Mouse (Mus musculus): ENCODE results near the gene Arid1a. TPM values are rescaled to one million over a fixed set of nuclear protein-coding genes. Genes with fewer than 3 reads are reported as not detected.
A peak's percentile ranks its signal among the peaks of the same experiment; 100 is the strongest.

The Arid1a gene
- polyA plus RNA-seq (2012; rRNA removed), result 40.5 and 43.7 TPM in 2 replicates

DNA sequence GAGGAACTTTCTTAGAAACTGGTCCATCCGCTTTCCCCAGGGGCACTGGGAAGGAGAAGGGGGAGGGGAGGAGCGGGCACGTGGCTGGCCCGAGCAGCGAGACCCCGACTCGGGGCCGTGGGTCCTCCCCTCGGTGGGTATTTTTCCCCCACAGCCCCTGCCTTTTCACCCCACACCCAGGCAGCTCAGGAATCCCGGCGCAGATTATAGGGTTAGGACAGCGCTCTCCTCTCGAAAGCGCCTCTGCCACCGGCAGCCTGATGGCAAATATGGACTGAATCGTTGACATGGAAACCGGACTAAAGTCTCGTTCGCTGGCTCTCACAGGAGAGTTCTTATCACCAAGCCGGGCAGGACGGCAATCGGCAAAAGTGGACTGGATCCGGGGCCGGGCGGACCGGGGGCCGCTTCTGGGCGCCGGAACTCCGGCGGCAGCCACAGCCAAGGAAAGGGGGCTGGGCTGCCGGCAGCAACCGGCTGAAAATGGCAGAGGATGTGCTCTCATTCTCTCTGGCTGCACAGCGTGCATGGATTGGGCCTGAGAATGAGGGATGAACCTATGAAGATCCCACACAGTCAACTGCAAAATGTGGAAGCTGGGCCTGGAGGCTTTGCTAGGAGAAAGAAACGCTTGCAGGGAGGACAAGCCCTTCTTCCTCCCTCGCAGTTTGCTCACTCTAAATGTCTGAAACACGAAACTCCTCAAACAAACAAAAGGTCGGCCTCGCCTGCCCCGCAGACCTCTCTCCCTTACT lies at the start of gene Arid1a:
Arid1a (minus strand) TSS at position 256 of the 755 bp plus-strand sequence.
- peak within 1 kb of the TSS; percentile 96 for H3K27ac ChIP-seq (ENCODE audit: insufficient read depth, low read depth, low read length)
- peak within 1 kb of the TSS; percentile 52 for H3K4me3 ChIP-seq (ENCODE audit: insufficient read depth, low read depth, low read length)
- H3K27me3 ChIP-seq (replicated peaks; ENCODE audit: control insufficient read depth, insufficient read depth, low read length), result no peaks in the 10 kb centered on the region
- peaks cover 17% of the 10 kb centered on the region for H3K4me1 ChIP-seq (ENCODE audit: control insufficient read depth, insufficient read depth, low read length)
- WGBS, result under 1% methylated on average over 40 of the region's 40 CpGs
- TF ChIP-seq CTCF (conservative IDR thresholded peaks at IDR 0.05; ENCODE audit: insufficient read depth, insufficient read length, low read depth, low read length), result no peak
- no peak for TF ChIP-seq POLR2A (IDR thresholded peaks at IDR 0.05; ENCODE audit: low read depth, low read length)
- no peaks in the 10 kb centered on the region for H3K36me3 ChIP-seq (ENCODE audit: control insufficient read depth, insufficient read depth, low read length)
- peak; percentile 98 for DNase-seq

DNA sequence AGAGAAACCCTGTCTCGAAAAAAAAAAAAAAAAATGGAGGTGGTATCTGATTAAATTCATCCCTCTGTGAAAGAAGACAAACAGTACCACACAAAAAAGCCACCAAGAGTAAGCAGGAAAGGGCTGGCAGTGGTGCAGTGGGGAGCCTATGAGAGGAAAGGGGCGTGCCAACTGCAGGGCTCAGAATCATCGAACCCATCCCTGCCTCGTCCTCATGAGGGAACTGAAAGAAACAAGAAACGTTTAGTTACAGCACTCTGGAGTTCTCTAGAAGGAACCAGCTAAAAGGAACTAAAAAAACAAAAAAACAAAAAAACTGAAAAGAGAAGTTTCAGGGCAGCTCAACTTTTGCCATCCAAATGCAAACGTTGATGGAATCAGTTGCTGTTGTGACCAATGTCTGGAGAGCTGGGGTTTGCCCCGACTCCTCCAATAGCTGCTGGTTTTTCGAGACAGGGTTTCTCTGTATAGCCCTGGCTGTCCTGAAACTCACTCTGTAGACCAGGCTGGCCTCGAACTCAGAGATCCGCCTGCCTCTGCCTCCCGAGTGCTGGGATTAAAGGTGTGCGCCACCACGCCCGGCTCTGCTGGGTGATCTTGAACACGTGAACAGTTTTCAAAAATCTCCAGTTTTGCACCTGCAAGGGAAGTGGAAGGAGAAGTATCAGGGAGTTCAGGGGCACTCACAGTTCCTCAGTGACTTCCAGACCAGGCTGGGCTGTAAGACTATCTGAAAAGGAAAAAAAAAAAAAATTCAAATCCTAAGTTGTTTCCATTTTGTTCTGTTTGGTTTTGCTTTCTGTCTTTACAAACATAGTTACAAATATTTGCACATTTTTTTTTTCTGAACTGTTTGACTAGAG lies 48.1 kb upstream of the Arid1a start:
- Histone ChIP-seq H3K4me1 (ENCODE audit: control insufficient read depth, insufficient read depth, low read length) (no peaks in the 10 kb centered on the region), H3K36me3 (ENCODE audit: control insufficient read depth, insufficient read depth, low read length) (no peaks in the 10 kb centered on the region), H3K4me3 (ENCODE audit: insufficient read depth, low read depth, low read length) (no peak overlapping the region), H3K27ac (ENCODE audit: insufficient read depth, low read depth, low read length) (no peak overlapping the region), H3K27me3 (replicated peaks; ENCODE audit: control insufficient read depth, insufficient read depth, low read length) (no peaks in the 10 kb centered on the region)
- 73% methylated on average over 15 of the region's 15 CpGs for WGBS
- DNase-seq, result peak; percentile 44
- TF ChIP-seq CTCF (conservative IDR thresholded peaks at IDR 0.05; ENCODE audit: insufficient read depth, insufficient read length, low read depth, low read length) (no peak), POLR2A (IDR thresholded peaks at IDR 0.05; ENCODE audit: low read depth, low read length) (no peak)

DNA sequence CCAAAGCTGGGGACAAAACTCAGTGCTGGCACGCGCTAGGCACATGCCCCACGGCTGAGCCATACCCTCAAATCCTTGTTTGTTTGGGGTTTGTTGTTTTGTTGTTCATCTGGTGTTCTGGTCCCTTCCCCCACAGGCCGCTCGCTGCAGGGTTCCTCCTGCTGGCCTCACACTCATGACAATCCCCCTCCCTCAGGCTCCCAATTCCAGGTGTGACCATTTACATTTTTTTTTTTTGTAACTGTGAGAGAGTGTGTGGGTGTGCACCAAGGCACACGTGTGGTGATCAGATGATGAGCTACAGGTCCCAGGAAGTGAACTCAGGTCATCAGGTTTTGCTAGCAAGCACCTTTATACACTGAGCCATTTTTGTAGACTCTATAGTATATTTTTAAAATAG lies 44.0 kb upstream of the Arid1a start:
- no peak for TF ChIP-seq POLR2A (IDR thresholded peaks at IDR 0.05; ENCODE audit: low read depth, low read length)
- no peak for TF ChIP-seq CTCF (conservative IDR thresholded peaks at IDR 0.05; ENCODE audit: insufficient read depth, insufficient read length, low read depth, low read length)
- no peak overlapping the region for H3K27ac ChIP-seq (ENCODE audit: insufficient read depth, low read depth, low read length)
- H3K4me3 ChIP-seq (ENCODE audit: insufficient read depth, low read depth, low read length), result no peak overlapping the region
- no peaks in the 10 kb centered on the region for H3K27me3 ChIP-seq (replicated peaks; ENCODE audit: control insufficient read depth, insufficient read depth, low read length)
- no peaks in the 10 kb centered on the region for H3K36me3 ChIP-seq (ENCODE audit: control insufficient read depth, insufficient read depth, low read length)
- no peak for DNase-seq
- H3K4me1 ChIP-seq (ENCODE audit: control insufficient read depth, insufficient read depth, low read length), result no peaks in the 10 kb centered on the region
- 51% methylated on average over 3 of the region's 6 CpGs for WGBS

DNA sequence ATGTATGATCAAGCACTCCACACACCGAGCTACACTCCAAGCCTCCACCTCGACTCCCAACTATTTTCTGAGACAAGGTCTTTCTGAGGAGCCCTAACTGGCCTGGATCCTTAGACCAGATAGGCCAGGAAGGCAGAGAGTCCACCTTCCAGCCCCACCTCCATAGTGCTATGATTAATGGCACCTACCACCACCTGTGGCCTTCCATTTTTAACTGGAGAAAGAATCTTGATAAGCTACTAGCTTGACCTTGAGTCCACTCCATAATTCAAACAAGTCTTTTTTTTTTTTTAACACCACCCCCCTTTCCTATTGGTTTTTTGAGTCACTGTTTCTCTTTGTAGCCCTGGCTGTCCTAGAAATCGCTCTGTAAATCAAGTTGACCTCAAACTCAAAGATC lies 36.7 kb upstream of the Arid1a start:
- WGBS, result 78% methylated on average over 3 of the region's 3 CpGs
- Histone ChIP-seq H3K4me1 (ENCODE audit: control insufficient read depth, insufficient read depth, low read length) (no peaks in the 10 kb centered on the region), H3K36me3 (ENCODE audit: control insufficient read depth, insufficient read depth, low read length) (no peaks in the 10 kb centered on the region), H3K4me3 (ENCODE audit: insufficient read depth, low read depth, low read length) (no peak overlapping the region), H3K27me3 (replicated peaks; ENCODE audit: control insufficient read depth, insufficient read depth, low read length) (no peaks in the 10 kb centered on the region), H3K27ac (ENCODE audit: insufficient read depth, low read depth, low read length) (no peak overlapping the region)
- no peak for TF ChIP-seq POLR2A (IDR thresholded peaks at IDR 0.05; ENCODE audit: low read depth, low read length)
- DNase-seq, result no peak

DNA sequence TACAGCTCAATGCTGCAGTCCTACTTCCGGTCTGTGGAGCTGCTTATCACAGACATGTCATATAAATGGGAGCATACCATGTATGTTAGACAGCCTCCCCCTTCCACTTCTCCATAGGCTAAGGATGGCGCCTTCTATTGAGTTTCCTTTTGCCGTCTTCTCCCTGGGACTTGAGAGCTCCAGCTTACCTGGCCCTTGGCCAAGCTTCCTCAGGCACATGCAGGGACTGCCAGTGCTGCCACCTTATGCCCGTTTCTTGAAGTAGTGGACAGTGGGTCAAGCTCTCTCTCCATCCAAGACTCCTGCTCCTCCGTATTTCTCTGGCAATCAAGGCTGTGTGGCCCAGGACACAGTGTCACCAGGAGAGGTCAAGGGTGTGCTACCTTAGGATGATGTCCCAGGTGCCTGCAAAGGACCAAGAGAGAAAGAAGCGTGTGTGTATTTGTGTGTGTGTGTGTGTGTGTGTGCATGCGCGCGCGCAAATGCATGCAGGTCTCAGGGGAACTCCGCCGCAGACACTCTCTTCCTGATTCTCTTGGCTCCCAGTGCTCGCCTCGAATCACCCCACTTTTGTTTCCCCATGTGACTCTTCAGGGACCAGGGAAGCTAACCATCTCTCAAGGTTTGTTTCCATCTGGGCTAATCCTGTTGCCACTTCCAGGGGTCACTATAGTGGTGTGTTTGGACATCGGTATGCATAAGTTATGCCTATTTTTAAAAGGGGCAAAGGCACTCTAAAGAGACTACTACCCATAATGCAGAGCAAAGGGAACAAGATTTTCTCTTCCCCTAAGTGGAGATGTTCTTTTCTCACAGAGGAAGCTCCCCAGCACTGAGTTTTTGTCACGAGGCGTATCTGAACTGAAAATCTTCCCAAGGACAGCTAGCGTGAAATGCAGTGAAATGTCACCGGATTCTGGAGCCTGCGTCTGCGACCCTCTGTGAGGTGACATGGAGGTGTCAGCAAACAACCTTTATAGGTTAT lies 18.3 kb upstream of the Arid1a start:
- WGBS, result 64% methylated on average over 21 of the region's 21 CpGs
- TF ChIP-seq CTCF (conservative IDR thresholded peaks at IDR 0.05; ENCODE audit: insufficient read depth, insufficient read length, low read depth, low read length), result peak; percentile 91
- no peak for TF ChIP-seq POLR2A (IDR thresholded peaks at IDR 0.05; ENCODE audit: low read depth, low read length)
- Histone ChIP-seq H3K27ac (ENCODE audit: insufficient read depth, low read depth, low read length) (no peak overlapping the region), H3K27me3 (replicated peaks; ENCODE audit: control insufficient read depth, insufficient read depth, low read length) (no peaks in the 10 kb centered on the region), H3K4me1 (ENCODE audit: control insufficient read depth, insufficient read depth, low read length) (no peaks in the 10 kb centered on the region; the same call in 1 of the 2 replicates), H3K36me3 (ENCODE audit: control insufficient read depth, insufficient read depth, low read length) (no peaks in the 10 kb centered on the region), H3K4me3 (ENCODE audit: insufficient read depth, low read depth, low read length) (no peak overlapping the region)
- peak; percentile 96 for DNase-seq

DNA sequence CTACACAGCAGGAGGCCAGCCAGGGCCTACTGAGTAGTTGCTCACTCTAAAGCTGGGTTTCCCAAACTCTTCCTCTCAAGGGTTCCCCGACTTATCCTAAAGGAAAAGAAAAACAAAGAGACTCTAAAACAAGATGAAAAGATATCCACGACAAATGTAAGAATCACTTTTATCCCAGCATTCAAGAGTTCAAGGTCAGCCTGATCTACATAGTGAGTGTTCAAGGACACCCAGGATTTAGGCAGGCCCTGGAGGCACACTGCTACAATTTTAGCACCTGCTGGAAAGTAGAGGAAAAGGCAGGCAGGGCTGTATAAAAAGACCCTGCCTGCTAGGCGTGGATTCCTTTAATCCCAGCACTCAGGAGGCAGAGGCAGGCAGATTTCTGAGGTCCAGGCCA lies 12.6 kb upstream of the Arid1a start:
- Histone ChIP-seq H3K27me3 (replicated peaks; ENCODE audit: control insufficient read depth, insufficient read depth, low read length) (no peaks in the 10 kb centered on the region), H3K4me3 (ENCODE audit: insufficient read depth, low read depth, low read length) (no peak overlapping the region), H3K36me3 (ENCODE audit: control insufficient read depth, insufficient read depth, low read length) (no peaks in the 10 kb centered on the region), H3K27ac (ENCODE audit: insufficient read depth, low read depth, low read length) (no peak overlapping the region), H3K4me1 (ENCODE audit: control insufficient read depth, insufficient read depth, low read length) (no peaks in the 10 kb centered on the region)
- 78% methylated on average over 3 of the region's 3 CpGs for WGBS
- DNase-seq, result no peak
- TF ChIP-seq POLR2A (IDR thresholded peaks at IDR 0.05; ENCODE audit: low read depth, low read length) (no peak), CTCF (conservative IDR thresholded peaks at IDR 0.05; ENCODE audit: insufficient read depth, insufficient read length, low read depth, low read length) (no peak)
